Comparison of ENCODE assay signal across 30 mouse cellular contexts in the genomic region with DNA sequence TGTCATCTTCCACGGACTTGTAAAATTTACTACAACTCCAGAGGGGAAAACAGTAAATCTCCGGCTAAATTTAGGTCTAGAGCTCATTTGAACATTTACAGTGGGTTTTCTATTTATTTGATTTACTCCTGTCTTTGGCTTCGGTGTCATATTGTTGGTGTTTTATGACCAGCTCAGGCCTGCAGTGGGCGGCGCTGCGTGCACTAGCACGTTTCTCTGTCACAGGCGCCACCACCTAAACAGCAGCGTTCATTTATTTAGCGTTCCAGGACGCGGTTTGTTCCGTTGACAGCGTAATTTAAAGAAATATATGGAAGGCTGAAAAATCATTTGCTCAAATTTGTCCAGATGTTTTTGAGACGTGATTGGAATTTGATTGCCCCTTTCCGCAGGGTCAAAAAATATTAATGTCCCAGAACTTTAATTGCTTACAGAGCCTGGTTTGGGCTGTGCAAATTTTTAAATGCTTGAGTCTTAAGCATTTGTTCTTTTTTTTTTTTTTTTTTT. TPM values are rescaled to one million over a fixed set of nuclear protein-coding genes. Genes with fewer than 3 reads are reported as not detected.
DNase-seq lines count a peak whose midpoint lies in the region; ATAC-seq and TF ChIP-seq lines count a peak whose summit lies in the region.
"Had no signal": no experiment of that assay in that cellular context is flagged by ENCODE, and none has a peak within 500 bp of the region (broad histone marks: within the 10 kb centered on the region; RNA-seq: fewer than 3 reads in every experiment).

No protein-coding gene starts in this region.

- peak; percentile 92 for DNase-seq in midbrain, embryonic 11.5 days (ENCODE audit: low spot score, missing footprints)
- DNase-seq in brain, embryonic 14.5 days (ENCODE audit: low read depth): peak; percentile 48
- peak; percentile 52 for DNase-seq in embryo, embryonic 11 days
- no peak for DNase-seq in lung, postnatal 25 days (ENCODE audit: low spot score)
- DNase-seq in cerebellum, postnatal 10 days: no peak
- DNase-seq: adrenal gland, postnatal 10 days; B cell, adult 2 months; cerebellum, adult 11 months; cerebellum, adult 9-10 months; gastrocnemius, adult 2 months; gastrocnemius, postnatal 36 days; heart, adult 18-20 months; heart, postnatal 36 days; kidney, postnatal 14 days; layer of hippocampus, adult 9-11 months; liver, embryonic 13.5 days; lung, adult 18-20 months had no signal

- no peak overlapping the region for H3K4me3 ChIP-seq in midbrain, embryonic 11.5 days (ENCODE audit: low read depth, low read length)
- H3K4me3 ChIP-seq in midbrain, embryonic 16.5 days (ENCODE audit: low read depth, low read length): no peak overlapping the region
- no peak overlapping the region for H3K4me3 ChIP-seq in midbrain, embryonic 15.5 days
- H3K4me3 ChIP-seq: embryonic facial prominence, embryonic 12.5 days; erythroblast, embryonic 14.5 days; gastrocnemius, adult 2 months; liver, embryonic 13.5 days had no signal

- no peak for TF ChIP-seq POLR2A in brain, embryonic 14.5 days (IDR thresholded peaks at IDR 0.05; ENCODE audit: borderline replicate concordance, extremely low read depth, insufficient read depth, insufficient read length, poor library complexity, severe bottlenecking)

- H3K4me1 ChIP-seq in midbrain, embryonic 11.5 days (ENCODE audit: control insufficient read depth, insufficient read depth, low read length): peaks cover 2% of the 10 kb centered on the region; the same call in 1 of the 2 replicates
- peaks cover 2% of the 10 kb centered on the region; the same call in 1 of the 2 replicates for H3K4me1 ChIP-seq in midbrain, embryonic 16.5 days (ENCODE audit: control insufficient read depth, insufficient read depth, low read length)
- no peaks in the 10 kb centered on the region for H3K4me1 ChIP-seq in midbrain, embryonic 15.5 days
- H3K4me1 ChIP-seq: liver, embryonic 13.5 days had no signal

- no peak for TF ChIP-seq CTCF in brain, embryonic 14.5 days (IDR thresholded peaks at IDR 0.05; ENCODE audit: borderline replicate concordance, extremely low read depth, insufficient read depth, insufficient read length)

- H3K4me2 ChIP-seq in midbrain, embryonic 11.5 days: no peak overlapping the region
- H3K4me2 ChIP-seq in midbrain, embryonic 16.5 days (ENCODE audit: low read length): no peak overlapping the region
- no peak overlapping the region for H3K4me2 ChIP-seq in midbrain, embryonic 15.5 days
- H3K4me2 ChIP-seq: embryonic facial prominence, embryonic 12.5 days; heart, embryonic 11.5 days; hindbrain, embryonic 14.5 days; liver, embryonic 13.5 days had no signal

- ATAC-seq in midbrain, embryonic 11.5 days (ENCODE audit: low FRiP score): no peak
- ATAC-seq in midbrain, embryonic 16.5 days: no peak
- no peak for ATAC-seq in midbrain, embryonic 15.5 days (replicated peaks)
- ATAC-seq: forebrain, embryonic 16.5 days; intestine, postnatal 0 days; lung, postnatal 0 days; Patski had no signal

- no peaks in the 10 kb centered on the region for H3K36me3 ChIP-seq in midbrain, embryonic 11.5 days (ENCODE audit: control insufficient read depth, insufficient read depth, low read length)
- no peaks in the 10 kb centered on the region for H3K36me3 ChIP-seq in midbrain, embryonic 16.5 days (ENCODE audit: control insufficient read depth, insufficient read depth, low read length)
- H3K36me3 ChIP-seq in midbrain, embryonic 15.5 days (replicated peaks): no peaks in the 10 kb centered on the region
- H3K36me3 ChIP-seq: embryonic facial prominence, embryonic 12.5 days; liver, embryonic 13.5 days had no signal

- H3K27ac ChIP-seq in midbrain, embryonic 11.5 days (ENCODE audit: low read depth, low read length): no peak overlapping the region
- no peak overlapping the region; the same call in 1 of the 2 replicates for H3K27ac ChIP-seq in midbrain, embryonic 16.5 days (ENCODE audit: low read length)
- 0 out of 2 replicates have a peak overlapping the region, but pooled peaks have one; percentile 46 for H3K27ac ChIP-seq in midbrain, embryonic 15.5 days
- H3K27ac ChIP-seq: embryonic facial prominence, embryonic 12.5 days; gastrocnemius, adult 2 months; hindbrain, embryonic 14.5 days; liver, embryonic 13.5 days; macrophage had no signal

- peaks cover 93% of the 10 kb centered on the region for H3K27me3 ChIP-seq in midbrain, embryonic 11.5 days (ENCODE audit: control insufficient read depth, insufficient read depth, low read length)
- peaks cover 60% of the 10 kb centered on the region for H3K27me3 ChIP-seq in midbrain, embryonic 16.5 days (ENCODE audit: control insufficient read depth, insufficient read depth, low read depth, low read length)
- H3K27me3 ChIP-seq in midbrain, embryonic 15.5 days (replicated peaks): peaks cover 81% of the 10 kb centered on the region
- H3K27me3 ChIP-seq: CH12.LX had no signal

- no peaks in the 10 kb centered on the region for H3K9me3 ChIP-seq in midbrain, embryonic 11.5 days (ENCODE audit: control insufficient read depth, low read length)
- no peaks in the 10 kb centered on the region for H3K9me3 ChIP-seq in midbrain, embryonic 16.5 days (replicated peaks; ENCODE audit: control insufficient read depth, low read length, poor library complexity, severe bottlenecking)
- H3K9me3 ChIP-seq in midbrain, embryonic 15.5 days: no peaks in the 10 kb centered on the region
- H3K9me3 ChIP-seq: embryonic facial prominence, embryonic 12.5 days; liver, embryonic 13.5 days had no signal

- WGBS in midbrain, embryonic 11.5 days: 2% methylated on average over 16 of the region's 16 CpGs
- 3% methylated on average over 16 of the region's 16 CpGs for WGBS in midbrain, embryonic 16.5 days
- WGBS in midbrain, embryonic 15.5 days: 2% methylated on average over 16 of the region's 16 CpGs

- H3K9ac ChIP-seq in midbrain, embryonic 11.5 days (ENCODE audit: low read length): no peak overlapping the region
- H3K9ac ChIP-seq in midbrain, embryonic 16.5 days (ENCODE audit: low read depth, low read length): no peak overlapping the region
- H3K9ac ChIP-seq in midbrain, embryonic 15.5 days: no peak overlapping the region
- H3K9ac ChIP-seq: embryonic facial prominence, embryonic 12.5 days; hindbrain, embryonic 14.5 days; liver, embryonic 13.5 days had no signal

RNA-seq across cellular contexts. Expression of a gene that starts 22.9 kb away (rescaled TPM):
- polyA plus RNA-seq in midbrain, embryonic 11.5 days (2014; fragmentation: Nextera tagmentation; extraction: Ambion mirVana): 34.0 and 37.0 TPM in 2 replicates
- polyA plus RNA-seq in midbrain, embryonic 16.5 days (2015; fragmentation: Nextera tagmentation; extraction: Ambion mirVana): 141 and 223 TPM in 2 replicates
- polyA plus RNA-seq in brain, embryonic 14.5 days (2012; rRNA removed): 71.9 and 125 TPM in 2 replicates
- polyA plus RNA-seq in midbrain, embryonic 15.5 days (2015; fragmentation: Nextera tagmentation; extraction: Ambion mirVana): 239 and 264 TPM in 2 replicates
- polyA plus RNA-seq: erythroblast, embryonic 14.5 days; intestine, postnatal 0 days; macrophage; Patski; testis, adult 2 months had no signal

Comparison
In these comparisons a context has a peak if more than half of its experiments do, and no peak if none do; other contexts are left out.
1. DNase-seq: peak in midbrain, embryonic 11.5 days (single experiment), brain, embryonic 14.5 days (single experiment) and embryo, embryonic 11 days (single experiment); none in lung, postnatal 25 days (single experiment) and cerebellum, postnatal 10 days (0 of 2).